Mouse (Mus musculus): Measurements from ENCODE around the gene Pgam1. TPM values are rescaled to one million over a fixed set of nuclear protein-coding genes. Genes with fewer than 3 reads are reported as not detected.

Pgam1 gene
- polyA plus RNA-seq, 1 experiment from 2014 or later = 869 TPM

GRCm38 (mm10) chr19:41905246-41905645, 6.5 kb upstream of the Pgam1 start:
- Histone ChIP-seq H3K4me1 (ENCODE audit: control insufficient read depth, insufficient read depth, low read length) (no peaks in the 10 kb centered on the region), H3K4me2 (ENCODE audit: low read depth, severe bottlenecking) (no peak overlapping the region), H3K27me3 (ENCODE audit: control insufficient read depth, insufficient read depth, low read length) (no peaks in the 10 kb centered on the region), H3K9me3 (ENCODE audit: control insufficient read depth, low read length) (no peaks in the 10 kb centered on the region), H3K4me3 (ENCODE audit: low read depth, low read length) (no peak overlapping the region), H3K27ac (replicated peaks; ENCODE audit: low read depth, low read length) (no peak overlapping the region), H3K9ac (ENCODE audit: low read length) (no peak overlapping the region), H3K36me3 (ENCODE audit: control insufficient read depth, insufficient read depth, low read length) (no peaks in the 10 kb centered on the region)
- ATAC-seq (ENCODE audit: insufficient number of reproducible peaks, low FRiP score, low TSS enrichment, low read depth) = no peak
- no peak for DNase-seq (ENCODE audit: low spot score)
- 84% methylated on average over 2 of the region's 2 CpGs for WGBS

GRCm38 (mm10) chr19:41906311-41907078, 5.2 kb upstream of the Pgam1 start:
- Histone ChIP-seq H3K27ac (replicated peaks; ENCODE audit: low read depth, low read length) (no peak overlapping the region), H3K4me2 (ENCODE audit: low read depth, severe bottlenecking) (no peak overlapping the region), H3K4me3 (ENCODE audit: low read depth, low read length) (no peak overlapping the region), H3K27me3 (ENCODE audit: control insufficient read depth, insufficient read depth, low read length) (no peaks in the 10 kb centered on the region), H3K36me3 (ENCODE audit: control insufficient read depth, insufficient read depth, low read length) (no peaks in the 10 kb centered on the region), H3K9ac (ENCODE audit: low read length) (no peak overlapping the region), H3K9me3 (ENCODE audit: control insufficient read depth, low read length) (no peaks in the 10 kb centered on the region), H3K4me1 (ENCODE audit: control insufficient read depth, insufficient read depth, low read length) (no peaks in the 10 kb centered on the region)
- no peak for DNase-seq (ENCODE audit: low spot score)
- 63% methylated on average over 6 of the region's 6 CpGs for WGBS
- ATAC-seq (ENCODE audit: insufficient number of reproducible peaks, low FRiP score, low TSS enrichment, low read depth) = no peak

DNA sequence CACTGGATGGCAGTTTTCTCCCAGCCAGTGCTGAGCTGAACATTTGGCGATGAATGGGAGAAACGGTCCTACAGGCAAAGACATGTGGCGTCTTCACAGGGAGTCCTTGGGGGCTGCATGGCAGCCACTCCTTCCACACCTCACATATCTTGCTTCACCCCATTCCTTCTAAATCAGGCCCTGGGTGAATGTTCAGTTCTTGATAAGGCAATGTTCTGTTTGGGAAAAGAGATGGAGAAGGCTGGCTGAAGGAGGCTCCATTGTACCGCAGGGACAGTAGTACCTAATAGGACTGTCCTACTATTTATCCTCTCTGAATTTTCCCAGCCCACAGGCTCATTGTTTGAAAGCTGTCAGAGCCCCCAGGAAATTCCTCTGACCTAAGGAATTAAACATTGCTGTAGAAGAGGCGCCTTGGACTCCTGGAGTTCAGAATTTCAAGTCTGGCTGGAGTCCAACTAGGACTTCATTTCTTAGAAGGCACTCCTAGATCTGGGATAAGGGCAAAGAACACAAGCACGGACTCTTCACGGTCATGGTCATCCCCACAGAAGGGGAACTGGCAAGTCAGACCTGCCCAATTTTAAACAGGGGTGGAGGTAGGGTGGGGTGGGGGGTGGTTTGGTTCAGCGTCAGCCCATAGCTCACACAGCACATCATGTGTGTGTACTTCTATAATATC, 4.5 kb upstream of the Pgam1 start:
- no peak overlapping the region for H3K4me2 ChIP-seq (ENCODE audit: low read depth, severe bottlenecking)
- no peaks in the 10 kb centered on the region for H3K27me3 ChIP-seq (ENCODE audit: control insufficient read depth, insufficient read depth, low read length)
- H3K4me3 ChIP-seq (ENCODE audit: low read depth, low read length) = no peak overlapping the region
- no peak for ATAC-seq (ENCODE audit: insufficient number of reproducible peaks, low FRiP score, low TSS enrichment, low read depth)
- DNase-seq (ENCODE audit: low spot score) = no peak
- no peak overlapping the region for H3K9ac ChIP-seq (ENCODE audit: low read length)
- H3K4me1 ChIP-seq (ENCODE audit: control insufficient read depth, insufficient read depth, low read length) = no peaks in the 10 kb centered on the region
- no peak overlapping the region for H3K27ac ChIP-seq (replicated peaks; ENCODE audit: low read depth, low read length)
- H3K9me3 ChIP-seq (ENCODE audit: control insufficient read depth, low read length) = no peaks in the 10 kb centered on the region
- no peaks in the 10 kb centered on the region for H3K36me3 ChIP-seq (ENCODE audit: control insufficient read depth, insufficient read depth, low read length)
- 56% methylated on average over 8 of the region's 8 CpGs for WGBS

- Histone ChIP-seq H3K27me3 (ENCODE audit: control insufficient read depth, insufficient read depth, low read length) (no peaks in the 10 kb centered on the region), H3K4me3 (ENCODE audit: low read depth, low read length) (no peak overlapping the region), H3K4me1 (ENCODE audit: control insufficient read depth, insufficient read depth, low read length) (peaks cover 5% of the 10 kb centered on the region), H3K36me3 (ENCODE audit: control insufficient read depth, insufficient read depth, low read length) (no peaks in the 10 kb centered on the region), H3K4me2 (ENCODE audit: low read depth, severe bottlenecking) (no peak overlapping the region), H3K9ac (ENCODE audit: low read length) (no peak overlapping the region), H3K9me3 (ENCODE audit: control insufficient read depth, low read length) (no peaks in the 10 kb centered on the region), H3K27ac (replicated peaks; ENCODE audit: low read depth, low read length) (no peak overlapping the region)
- WGBS = 92% methylated on average over 3 of the region's 3 CpGs
- ATAC-seq (ENCODE audit: insufficient number of reproducible peaks, low FRiP score, low TSS enrichment, low read depth) (no peak), DNase-seq (ENCODE audit: low spot score) (no peak)
Measured at GRCm38 (mm10) chr19:41908736-41909135, 3.0 kb upstream of the Pgam1 start.

GRCm38 (mm10) chr19:41910396-41910795, 1.3 kb upstream of the Pgam1 start:
- Histone ChIP-seq H3K4me3 (ENCODE audit: low read depth, low read length) (no peak overlapping the region), H3K36me3 (ENCODE audit: control insufficient read depth, insufficient read depth, low read length) (no peaks in the 10 kb centered on the region), H3K9me3 (ENCODE audit: control insufficient read depth, low read length) (no peaks in the 10 kb centered on the region), H3K27ac (replicated peaks; ENCODE audit: low read depth, low read length) (no peak overlapping the region), H3K27me3 (ENCODE audit: control insufficient read depth, insufficient read depth, low read length) (no peaks in the 10 kb centered on the region), H3K4me1 (ENCODE audit: control insufficient read depth, insufficient read depth, low read length) (peaks cover 10% of the 10 kb centered on the region), H3K4me2 (ENCODE audit: low read depth, severe bottlenecking) (no peak overlapping the region), H3K9ac (ENCODE audit: low read length) (no peak overlapping the region)
- no peak for ATAC-seq (ENCODE audit: insufficient number of reproducible peaks, low FRiP score, low TSS enrichment, low read depth)
- WGBS = 91% methylated on average over 2 of the region's 2 CpGs
- no peak for DNase-seq (ENCODE audit: low spot score)

- peak overlapping the region; percentile 69; the same call in 1 of the 2 replicates for H3K27ac ChIP-seq (replicated peaks; ENCODE audit: low read depth, low read length)
- peak overlapping the region; percentile 85 for H3K4me3 ChIP-seq (ENCODE audit: low read depth, low read length)
- peaks cover 8% of the 10 kb centered on the region; the same call in 1 of the 2 replicates for H3K36me3 ChIP-seq (ENCODE audit: control insufficient read depth, insufficient read depth, low read length)
- peak overlapping the region; percentile 92 for H3K9ac ChIP-seq (ENCODE audit: low read length)
- H3K4me2 ChIP-seq (ENCODE audit: low read depth, severe bottlenecking) = peak overlapping the region; percentile 51
- no peaks in the 10 kb centered on the region for H3K27me3 ChIP-seq (ENCODE audit: control insufficient read depth, insufficient read depth, low read length)
- peak; percentile 59 for DNase-seq (ENCODE audit: low spot score)
- peaks cover 10% of the 10 kb centered on the region for H3K4me1 ChIP-seq (ENCODE audit: control insufficient read depth, insufficient read depth, low read length)
- 0 out of 2 replicates have a peak, but pooled peaks have one; percentile 14 for ATAC-seq (ENCODE audit: insufficient number of reproducible peaks, low FRiP score, low TSS enrichment, low read depth)
- under 1% methylated on average over 48 of the region's 53 CpGs for WGBS
- H3K9me3 ChIP-seq (ENCODE audit: control insufficient read depth, low read length) = no peaks in the 10 kb centered on the region
Measured at GRCm38 (mm10) chr19:41912121-41913080, 678 bp downstream of the Pgam1 start.

DNA sequence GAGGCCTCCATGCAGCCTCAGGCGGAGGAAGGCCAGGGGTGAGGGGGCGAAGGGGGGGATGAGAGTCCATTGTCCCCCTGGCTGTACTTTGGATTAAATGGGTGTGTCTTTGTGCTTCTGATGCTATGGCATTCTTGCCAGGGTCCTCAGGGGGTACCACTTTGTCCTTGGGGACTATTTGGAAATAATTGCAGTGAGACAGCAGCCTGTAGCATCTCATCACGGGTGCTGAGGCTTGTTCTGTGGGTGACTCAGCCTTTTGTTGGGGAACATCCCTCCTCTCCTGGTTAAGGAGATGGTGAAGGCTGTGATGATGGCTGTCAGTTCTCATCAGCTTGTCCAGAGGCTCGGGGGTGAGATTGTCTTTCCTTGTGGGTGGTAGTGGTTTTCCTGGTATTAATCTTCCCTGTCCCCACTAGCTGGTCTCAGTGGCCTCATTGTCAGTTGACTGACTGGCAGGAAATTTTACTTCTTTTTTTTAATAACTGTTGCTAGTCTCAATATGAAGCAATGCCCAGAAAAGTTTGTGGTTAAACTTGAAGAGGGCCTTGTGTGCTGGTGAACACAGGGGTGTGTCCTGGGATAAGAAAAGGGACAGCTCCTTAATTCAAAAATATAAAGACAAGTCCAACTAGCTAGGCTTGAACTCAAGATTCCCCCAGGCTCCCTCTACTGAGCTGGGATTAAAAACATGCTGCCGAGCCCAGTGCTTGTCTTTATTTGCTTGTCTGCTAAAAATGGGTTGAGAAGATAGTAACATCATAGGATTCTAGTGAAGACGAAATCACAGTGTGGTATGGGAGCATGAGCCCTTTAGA, 2.3 kb downstream of the Pgam1 start:
- peaks cover 12% of the 10 kb centered on the region for H3K36me3 ChIP-seq (ENCODE audit: control insufficient read depth, insufficient read depth, low read length)
- peak overlapping the region; percentile 51 for H3K4me2 ChIP-seq (ENCODE audit: low read depth, severe bottlenecking)
- 64% methylated on average over 6 of the region's 6 CpGs for WGBS
- no peaks in the 10 kb centered on the region for H3K9me3 ChIP-seq (ENCODE audit: control insufficient read depth, low read length)
- peak overlapping the region; percentile 85 for H3K4me3 ChIP-seq (ENCODE audit: low read depth, low read length)
- ATAC-seq (ENCODE audit: insufficient number of reproducible peaks, low FRiP score, low TSS enrichment, low read depth) (no peak), DNase-seq (ENCODE audit: low spot score) (no peak)
- peaks cover 10% of the 10 kb centered on the region for H3K4me1 ChIP-seq (ENCODE audit: control insufficient read depth, insufficient read depth, low read length)
- H3K27me3 ChIP-seq (ENCODE audit: control insufficient read depth, insufficient read depth, low read length) = no peaks in the 10 kb centered on the region
- H3K27ac ChIP-seq (replicated peaks; ENCODE audit: low read depth, low read length) = no peak overlapping the region
- H3K9ac ChIP-seq (ENCODE audit: low read length) = 0 out of 2 replicates have a peak overlapping the region, but pooled peaks have one; percentile 92

Measured in limb, embryonic 11.5 days (tissue).